Mouse (Mus musculus) forebrain, embryonic 10.5 days (tissue): ENCODE measurements at regions not wholly inside any gene's neighbourhood (a gene's known extent, or its start where the extent isn't known, plus 50 kb on each side); places are given as distances from the start of the nearest gene placed in this dataset.
A peak's percentile ranks its signal among the peaks of the same experiment; 100 is the strongest.

Source experiments
- DNase-seq: peaks from one replicate; pipeline ENCODE4 v3.0.0-alpha.2; 2017; ENCODE audit warnings: low spot score; ENCODE audit errors: extremely low spot score
- H3K27ac ChIP-seq: fragments of 300-500 bp; sonication (generic); 2 replicates; pipeline ENCODE4 v1.5.1; 2016; ENCODE audit warnings: mild to moderate bottlenecking
- H3K27me3 ChIP-seq: fragments of 300-500 bp; sonication (generic); 2 replicates; pipeline ENCODE4 v1.6.1; 2016; ENCODE audit warnings: mild to moderate bottlenecking; ENCODE audit not compliant: poor library complexity, severe bottlenecking
- H3K36me3 ChIP-seq: fragments of 300-500 bp; sonication (generic); replicated peaks from 2 replicates; pipeline ENCODE4 v1.6.1; 2016; ENCODE audit warnings: mild to moderate bottlenecking, moderate library complexity
- H3K4me1 ChIP-seq: fragments of 300-500 bp; sonication (generic); 2 replicates; pipeline ENCODE4 v1.6.1; 2016
- H3K4me3 ChIP-seq: fragments of 300-500 bp; sonication (generic); 2 replicates; pipeline ENCODE4 v1.5.1; 2016; ENCODE audit warnings: mild to moderate bottlenecking, moderate library complexity
- H3K9me3 ChIP-seq: fragments of 300-500 bp; sonication (generic); 2 replicates; pipeline ENCODE4 v1.6.1; 2016; ENCODE audit warnings: mild to moderate bottlenecking, moderate library complexity
- WGBS: fragments of 180-500 bp; shearing (Covaris S2); methylation state at CpG from one replicate; pipeline ENCODE4 v1.1.7; 2016; 5-methylcytosine and 5-hydroxymethylcytosine counted together

- Histone ChIP-seq H3K4me3 (no peak overlapping the region), H3K27ac (no peak overlapping the region), H3K4me1 (peaks cover 17% of the 10 kb centered on the region), H3K36me3 (no peaks in the 10 kb centered on the region), H3K9me3 (no peaks in the 10 kb centered on the region), H3K27me3 (no peaks in the 10 kb centered on the region)
- 54% methylated on average over 13 of the region's 13 CpGs for WGBS
- DNase-seq = peak; percentile 18
Observed at GRCm38 (mm10) chr10:17023571-17024293, 699.3 kb upstream of the Cited2 start.

GRCm38 (mm10) chr10:17024294-17024665 is 698.7 kb upstream of the Cited2 start:
- Histone ChIP-seq H3K4me1 (peaks cover 17% of the 10 kb centered on the region), H3K9me3 (no peaks in the 10 kb centered on the region), H3K27me3 (no peaks in the 10 kb centered on the region), H3K27ac (no peak overlapping the region), H3K36me3 (no peaks in the 10 kb centered on the region), H3K4me3 (no peak overlapping the region)
- no peak for DNase-seq
- WGBS = 62% methylated on average over 1 of the region's 1 CpGs

GRCm38 (mm10) chr10:17034892-17035775 is 687.9 kb upstream of the Cited2 start:
- Histone ChIP-seq H3K9me3 (no peaks in the 10 kb centered on the region), H3K4me3 (no peak overlapping the region), H3K4me1 (no peaks in the 10 kb centered on the region), H3K36me3 (no peaks in the 10 kb centered on the region), H3K27ac (no peak overlapping the region), H3K27me3 (no peaks in the 10 kb centered on the region)
- 95% methylated on average over 2 of the region's 2 CpGs for WGBS
- no peak for DNase-seq

- DNase-seq = no peak
- no peaks in the 10 kb centered on the region for H3K4me1 ChIP-seq
- WGBS = 84% methylated on average over 11 of the region's 11 CpGs
- no peaks in the 10 kb centered on the region for H3K9me3 ChIP-seq
- no peaks in the 10 kb centered on the region for H3K36me3 ChIP-seq
- no peak overlapping the region for H3K4me3 ChIP-seq
- H3K27me3 ChIP-seq = no peaks in the 10 kb centered on the region
- no peak overlapping the region for H3K27ac ChIP-seq
Observed at GRCm38 (mm10) chr10:17038259-17039043, 684.6 kb upstream of the Cited2 start.

GRCm38 (mm10) chr10:17042090-17042489 is 680.9 kb upstream of the Cited2 start:
- Histone ChIP-seq H3K4me3 (no peak overlapping the region), H3K36me3 (no peaks in the 10 kb centered on the region), H3K27me3 (no peaks in the 10 kb centered on the region), H3K9me3 (no peaks in the 10 kb centered on the region), H3K27ac (no peak overlapping the region), H3K4me1 (no peaks in the 10 kb centered on the region)
- WGBS = 92% methylated on average over 1 of the region's 1 CpGs
- no peak for DNase-seq

GRCm38 (mm10) chr10:17042973-17043372 is 680.0 kb upstream of the Cited2 start:
- Histone ChIP-seq H3K36me3 (no peaks in the 10 kb centered on the region), H3K4me1 (no peaks in the 10 kb centered on the region), H3K9me3 (no peaks in the 10 kb centered on the region), H3K4me3 (no peak overlapping the region), H3K27me3 (no peaks in the 10 kb centered on the region), H3K27ac (no peak overlapping the region)
- DNase-seq = no peak
- WGBS = 93% methylated on average over 3 of the region's 3 CpGs

- WGBS = 94% methylated on average over 5 of the region's 5 CpGs
- Histone ChIP-seq H3K9me3 (peaks cover 11% of the 10 kb centered on the region; the same call in 1 of the 2 replicates), H3K27me3 (no peaks in the 10 kb centered on the region), H3K4me3 (no peak overlapping the region), H3K36me3 (no peaks in the 10 kb centered on the region), H3K4me1 (no peaks in the 10 kb centered on the region), H3K27ac (no peak overlapping the region)
- DNase-seq = no peak
Observed at GRCm38 (mm10) chr10:17046765-17047164, 676.3 kb upstream of the Cited2 start.

- H3K27ac ChIP-seq = no peak overlapping the region
- H3K4me3 ChIP-seq = no peak overlapping the region
- H3K27me3 ChIP-seq = peaks cover 27% of the 10 kb centered on the region
- H3K9me3 ChIP-seq = no peaks in the 10 kb centered on the region
- H3K4me1 ChIP-seq = peaks cover 30% of the 10 kb centered on the region
- no peaks in the 10 kb centered on the region for H3K36me3 ChIP-seq
- 96% methylated on average over 1 of the region's 1 CpGs for WGBS
- DNase-seq = no peak
Observed at GRCm38 (mm10) chr10:17072906-17073305, 650.1 kb upstream of the Cited2 start.

- Histone ChIP-seq H3K36me3 (no peaks in the 10 kb centered on the region), H3K27ac (peak overlapping the region; percentile 60; the same call in 1 of the 2 replicates), H3K4me3 (no peak overlapping the region; the same call in 1 of the 2 replicates), H3K9me3 (no peaks in the 10 kb centered on the region), H3K27me3 (peaks cover 27% of the 10 kb centered on the region), H3K4me1 (peaks cover 30% of the 10 kb centered on the region)
- WGBS = 11% methylated on average over 1 of the region's 1 CpGs
- no peak for DNase-seq
Observed at GRCm38 (mm10) chr10:17074013-17074401, 649.0 kb upstream of the Cited2 start.

GRCm38 (mm10) chr10:17074402-17075027 is 648.5 kb upstream of the Cited2 start:
- WGBS = 12% methylated on average over 6 of the region's 6 CpGs

GRCm38 (mm10) chr10:17075147-17075546 is 647.9 kb upstream of the Cited2 start:
- H3K27me3 ChIP-seq = peaks cover 27% of the 10 kb centered on the region
- H3K4me1 ChIP-seq = peaks cover 30% of the 10 kb centered on the region
- no peak overlapping the region for H3K27ac ChIP-seq
- no peak for DNase-seq
- H3K36me3 ChIP-seq = no peaks in the 10 kb centered on the region
- H3K9me3 ChIP-seq = no peaks in the 10 kb centered on the region
- WGBS = 55% methylated on average over 4 of the region's 4 CpGs
- H3K4me3 ChIP-seq = no peak overlapping the region

More at GRCm38 (mm10) chr10:17074402-17075027, 648.5 kb upstream of the Cited2 start:
- H3K4me1 ChIP-seq = peaks cover 30% of the 10 kb centered on the region
- H3K36me3 ChIP-seq = no peaks in the 10 kb centered on the region
- peak; percentile 51 for DNase-seq
- peaks cover 27% of the 10 kb centered on the region for H3K27me3 ChIP-seq
- no peaks in the 10 kb centered on the region for H3K9me3 ChIP-seq
- no peak overlapping the region; the same call in 1 of the 2 replicates for H3K4me3 ChIP-seq
- H3K27ac ChIP-seq = peak overlapping the region; percentile 60

- Histone ChIP-seq H3K4me3 (no peak overlapping the region), H3K27me3 (peaks cover 26% of the 10 kb centered on the region), H3K9me3 (no peaks in the 10 kb centered on the region), H3K27ac (no peak overlapping the region), H3K4me1 (peaks cover 30% of the 10 kb centered on the region), H3K36me3 (no peaks in the 10 kb centered on the region)
- no peak for DNase-seq
- 9% methylated on average over 2 of the region's 2 CpGs for WGBS
Observed at GRCm38 (mm10) chr10:17075576-17075975, 647.4 kb upstream of the Cited2 start.
